Mouse (Mus musculus) spleen, adult 12 weeks (tissue): ENCODE measurements around the gene Trnt1.

ENCODE experiments used
- DNase-seq: peaks from one replicate; pipeline ENCODE4 v3.0.0; 2022; ENCODE audit warnings: low spot score

Trnt1 gene

DNA sequence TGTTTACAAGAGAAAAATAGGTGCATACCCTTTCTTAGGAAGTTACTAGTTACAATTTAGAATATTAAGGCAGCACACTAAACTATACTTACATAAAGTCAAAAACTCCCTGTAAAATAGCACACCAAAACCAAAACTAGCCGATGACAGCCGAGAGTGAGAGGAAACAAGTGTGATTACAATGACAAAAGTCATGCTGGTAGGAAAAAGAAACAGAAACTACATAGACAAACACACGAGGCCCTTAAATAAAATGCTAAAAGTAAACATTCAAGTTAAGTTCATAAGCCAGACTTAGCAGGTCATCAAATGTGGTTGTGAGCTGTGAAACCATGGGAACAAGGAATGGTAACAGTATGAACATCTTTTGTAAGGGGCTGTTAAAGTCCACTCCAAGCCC is 18.2 kb downstream of the Trnt1 start:
- DNase-seq = no peak

DNA sequence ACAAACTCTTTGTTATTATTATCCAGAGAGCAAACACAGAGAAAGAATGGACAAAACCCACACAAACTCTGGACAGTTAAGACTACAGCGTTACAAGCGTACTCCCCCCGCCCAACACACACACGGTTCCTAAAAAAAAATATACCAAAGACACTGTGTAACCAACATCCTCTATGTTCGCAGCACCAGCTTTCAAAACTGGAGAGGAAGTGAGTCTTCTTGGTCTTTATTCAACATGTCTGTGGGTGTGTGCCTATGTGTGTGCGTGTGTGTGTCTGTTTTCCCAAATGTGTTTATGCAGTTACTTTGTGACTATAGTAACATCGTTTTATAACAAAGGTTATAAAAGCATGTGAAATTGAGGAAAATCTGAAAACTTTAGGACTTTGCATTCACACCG is 22.5 kb downstream of the Trnt1 start:
- no peak for DNase-seq

DNA sequence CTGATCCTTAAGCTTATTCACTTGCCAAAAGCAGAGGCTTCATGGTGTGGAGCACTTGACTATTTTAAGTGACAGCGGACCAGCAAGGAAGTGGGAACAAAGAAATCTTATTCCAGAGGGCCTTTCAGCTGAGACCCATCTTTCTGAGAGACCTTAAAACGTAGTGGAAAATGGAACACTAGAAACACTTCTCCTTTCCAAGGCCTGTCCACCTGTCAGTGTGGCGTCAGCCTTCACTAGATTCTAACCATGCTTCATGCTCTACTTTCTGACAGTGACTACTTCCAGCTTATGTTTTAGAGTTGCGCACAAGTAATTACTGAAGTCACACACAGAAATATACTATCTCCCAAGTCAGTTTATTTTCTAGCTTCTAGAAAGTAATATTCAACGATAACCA is 23.6 kb downstream of the Trnt1 start:
- no peak for DNase-seq

DNA sequence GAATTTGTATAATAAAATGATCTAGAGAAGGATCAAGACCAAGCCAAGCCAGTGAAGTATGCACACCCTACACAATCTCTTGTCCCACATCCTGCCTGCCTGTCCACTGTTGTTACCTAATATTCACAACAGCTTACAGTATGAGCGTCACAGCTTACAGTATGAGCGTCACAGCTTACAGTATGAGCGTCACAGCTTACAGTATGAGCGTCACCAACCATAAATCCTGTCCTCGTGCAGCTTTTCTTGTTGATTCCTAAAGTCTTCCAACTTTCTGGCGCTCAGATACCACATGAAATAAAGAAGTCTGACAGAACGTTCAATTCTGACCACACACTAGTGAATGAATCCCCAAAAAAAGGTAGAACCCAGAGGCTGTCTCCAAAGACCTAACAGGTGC is 24.2 kb downstream of the Trnt1 start:
- no peak for DNase-seq

DNA sequence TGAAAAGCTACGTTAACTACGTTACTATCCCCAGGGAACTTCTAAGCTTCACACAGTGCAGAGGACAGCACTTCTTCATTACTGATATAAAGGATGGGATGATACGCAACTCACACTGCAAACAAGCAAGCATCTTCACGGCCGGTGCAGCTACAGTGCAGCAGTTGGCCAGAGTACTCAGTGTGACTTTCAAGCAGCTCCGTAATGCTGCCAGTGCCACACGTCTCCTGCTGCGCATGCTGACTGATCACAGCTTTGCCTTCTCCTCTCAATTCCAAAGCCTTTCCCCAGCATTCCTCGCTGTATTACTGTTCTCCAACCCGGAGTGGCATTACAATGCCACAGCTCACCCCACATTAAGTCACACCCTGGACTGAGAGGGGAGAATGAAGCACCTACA is 24.7 kb downstream of the Trnt1 start:
- DNase-seq = no peak

DNA sequence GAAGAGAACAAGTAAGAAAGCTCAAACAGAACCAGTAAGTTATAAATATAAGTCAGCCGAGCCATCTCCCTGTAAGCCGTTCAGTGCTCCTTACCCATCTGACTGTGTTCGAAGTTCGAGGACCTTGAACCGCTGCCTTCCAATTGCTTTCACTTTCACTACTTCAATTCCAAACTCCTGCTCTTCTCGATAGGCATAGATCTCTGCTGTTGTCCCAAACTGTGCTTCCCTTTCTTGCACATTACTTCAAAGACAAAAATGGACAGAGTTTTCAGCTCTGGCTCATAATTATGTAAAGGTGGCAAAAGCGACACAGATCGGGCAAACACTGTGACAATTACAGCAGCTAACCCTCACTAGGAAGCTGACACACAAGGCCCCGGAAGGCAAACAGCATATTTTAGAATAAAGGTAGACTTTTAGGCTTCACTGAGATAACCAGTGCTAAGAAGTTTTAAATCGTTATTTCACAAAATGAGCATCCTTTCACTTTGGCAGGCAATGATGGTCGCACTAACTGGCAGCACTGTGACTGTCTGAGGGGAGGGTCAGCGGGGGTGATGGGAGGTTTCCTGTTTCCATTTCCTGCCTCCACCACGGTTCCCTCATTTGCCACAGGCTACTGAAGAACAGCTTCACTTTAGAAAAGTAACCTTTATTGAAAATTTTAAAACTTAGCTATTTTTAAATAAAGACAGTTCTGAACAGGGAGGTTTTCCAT is 25.3 kb downstream of the Trnt1 start:
- no peak for DNase-seq

DNA sequence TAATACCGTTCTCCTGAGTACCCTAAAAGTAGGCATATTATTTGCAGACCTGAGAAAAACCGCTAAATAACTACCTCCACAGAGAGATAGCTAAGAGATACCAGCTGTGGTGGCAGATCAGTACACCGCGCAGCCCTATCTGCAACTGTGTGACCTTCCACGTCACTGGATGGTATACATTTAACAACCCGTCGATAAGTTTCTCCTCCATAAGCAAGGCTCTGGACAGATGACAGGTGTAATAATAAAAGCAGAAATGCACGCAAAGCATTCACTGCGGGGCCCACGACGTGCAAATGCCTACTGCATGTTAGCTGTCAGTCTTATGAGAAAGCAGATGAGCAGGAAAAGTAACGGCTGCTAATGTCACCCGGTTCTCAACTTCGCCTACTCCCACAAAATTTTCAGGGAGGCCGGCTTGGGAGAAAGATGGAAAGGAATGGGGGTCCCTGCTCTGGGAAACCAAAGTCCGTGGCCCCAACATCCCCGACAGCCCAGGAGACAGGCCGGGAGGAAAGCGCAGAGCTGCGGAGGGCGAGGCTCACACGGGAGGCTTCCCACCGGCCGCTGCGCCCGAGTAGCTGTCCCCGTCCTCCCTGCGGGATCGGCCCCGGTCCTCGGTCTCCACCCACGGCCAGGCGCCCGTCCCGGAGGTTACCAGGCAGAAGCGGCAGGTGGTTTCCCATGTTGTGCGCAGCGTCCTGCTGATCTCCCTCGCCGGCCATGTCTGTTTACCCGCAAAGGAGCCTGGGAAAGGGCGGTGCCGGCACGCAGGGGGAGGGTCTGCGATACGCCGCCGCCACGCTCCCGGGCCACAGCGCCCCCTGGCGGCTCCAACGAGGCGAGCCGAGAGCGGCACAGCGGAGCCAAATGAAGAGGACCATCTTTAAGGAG is 30.7 kb downstream of the Trnt1 start, which contains the start of gene Crbn:
Gene Crbn (minus strand): TSS at position 745 of the 894 bp plus-strand sequence.
- peak; percentile 88 for DNase-seq

DNA sequence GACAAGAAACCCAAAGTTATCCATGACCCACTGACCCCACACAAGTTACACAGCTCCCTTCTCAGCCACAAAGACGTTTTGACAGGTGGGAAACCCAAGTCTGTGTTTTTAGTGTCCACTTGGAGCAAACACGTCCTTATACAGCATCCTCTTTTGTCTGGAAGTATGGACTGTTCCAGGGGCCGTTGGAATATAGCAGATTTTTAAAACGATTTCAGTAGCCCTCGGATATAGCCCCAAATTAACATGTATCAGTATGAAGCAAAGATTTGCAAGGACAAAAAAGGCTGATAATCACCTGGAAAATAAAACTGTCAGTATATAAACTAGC is 31.3 kb downstream of the Trnt1 start:
- DNase-seq = no peak

DNA sequence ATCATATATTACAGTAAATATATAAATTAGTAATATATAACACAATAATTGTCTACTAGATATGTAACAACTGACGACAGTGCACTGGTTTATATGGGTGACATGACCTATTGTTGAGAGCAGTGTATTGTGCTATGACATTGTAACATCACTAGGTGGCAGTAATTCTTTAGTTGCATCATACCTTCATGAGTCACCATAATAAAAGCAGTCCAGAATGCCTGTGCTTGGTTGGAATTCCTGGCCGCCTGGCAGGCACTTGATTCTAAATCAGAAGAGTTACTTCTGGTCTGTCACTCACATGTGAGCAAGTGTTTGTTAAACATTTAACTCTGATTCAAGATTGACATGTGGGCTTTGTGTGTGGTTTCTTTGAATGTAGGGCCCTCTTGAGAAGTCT is 36.0 kb downstream of the Trnt1 start:
- DNase-seq = no peak

DNA sequence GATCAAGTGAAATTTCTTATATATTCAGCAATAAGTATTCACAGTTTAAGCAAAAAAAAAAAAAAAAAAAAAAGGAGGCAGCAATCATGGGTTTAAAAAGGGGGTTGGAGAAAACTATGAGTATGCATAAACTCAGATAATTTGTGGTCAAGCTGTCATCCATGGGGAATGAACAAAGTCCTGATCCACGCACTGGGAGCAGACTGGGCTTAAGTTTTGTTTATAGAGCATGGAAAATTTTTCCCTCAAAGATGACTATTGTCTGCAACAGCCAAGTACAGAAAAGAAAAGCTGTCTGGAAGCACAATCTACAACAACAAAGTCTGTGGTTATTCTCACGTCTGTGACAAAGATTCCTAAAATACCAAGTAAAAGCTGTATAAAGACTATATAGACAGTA is 40.2 kb downstream of the Trnt1 start:
- DNase-seq = no peak

DNA sequence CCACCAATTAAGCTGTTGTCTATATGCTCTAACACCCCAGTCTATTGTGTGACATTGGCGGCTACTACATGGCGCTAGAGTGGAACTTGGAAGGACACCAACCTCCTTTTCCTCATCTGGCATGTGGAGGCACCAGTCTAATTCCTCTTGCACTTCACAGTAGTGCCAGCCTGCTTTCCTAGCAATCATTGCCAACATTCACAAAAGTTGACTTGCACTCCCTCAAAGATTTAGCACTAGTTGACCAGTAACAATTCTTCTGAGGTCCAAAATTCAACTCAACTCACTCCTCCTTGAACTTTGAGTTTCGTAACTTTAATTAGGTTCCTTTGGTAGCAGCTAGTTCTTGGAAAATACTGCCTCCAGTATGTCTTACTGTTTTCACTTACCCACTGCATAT is 41.8 kb downstream of the Trnt1 start:
- no peak for DNase-seq

DNA sequence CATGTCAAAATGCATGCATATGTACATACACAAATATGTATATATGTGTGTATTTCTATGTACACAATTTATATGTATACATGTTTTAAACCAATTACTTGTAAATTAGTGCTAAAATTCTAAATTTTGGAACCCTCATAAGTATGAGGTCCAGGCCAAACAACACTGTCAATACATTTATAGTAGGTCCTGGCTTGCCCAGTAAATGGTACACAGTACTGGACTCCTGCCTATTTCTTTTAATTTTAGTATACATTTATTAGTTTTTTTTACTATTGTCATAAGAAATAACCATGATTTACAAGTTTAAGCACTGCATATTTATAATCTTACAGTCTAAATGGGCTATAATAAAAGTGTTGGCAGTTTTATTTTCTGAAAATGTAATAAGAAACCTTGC is 50.3 kb downstream of the Trnt1 start:
- no peak for DNase-seq

DNA sequence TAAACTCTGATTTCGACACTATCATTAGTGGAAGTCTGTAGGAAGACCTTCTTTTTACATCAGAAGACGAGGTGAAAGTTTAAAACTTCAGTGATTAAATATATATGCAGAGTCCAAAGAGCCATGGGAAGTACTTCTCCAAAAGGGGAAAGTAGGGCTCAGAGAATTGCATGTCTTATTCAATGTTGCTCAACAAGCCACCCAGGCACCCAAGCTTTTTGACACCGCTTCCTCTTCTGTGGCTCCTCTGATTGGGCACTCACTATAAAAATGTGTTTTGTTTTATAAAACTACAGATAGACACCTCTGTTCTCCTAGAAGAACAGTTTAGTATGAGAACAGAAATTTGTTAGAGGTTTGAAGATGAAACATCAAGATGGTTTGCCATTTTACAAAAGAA is 51.0 kb downstream of the Trnt1 start:
- no peak for DNase-seq

DNA sequence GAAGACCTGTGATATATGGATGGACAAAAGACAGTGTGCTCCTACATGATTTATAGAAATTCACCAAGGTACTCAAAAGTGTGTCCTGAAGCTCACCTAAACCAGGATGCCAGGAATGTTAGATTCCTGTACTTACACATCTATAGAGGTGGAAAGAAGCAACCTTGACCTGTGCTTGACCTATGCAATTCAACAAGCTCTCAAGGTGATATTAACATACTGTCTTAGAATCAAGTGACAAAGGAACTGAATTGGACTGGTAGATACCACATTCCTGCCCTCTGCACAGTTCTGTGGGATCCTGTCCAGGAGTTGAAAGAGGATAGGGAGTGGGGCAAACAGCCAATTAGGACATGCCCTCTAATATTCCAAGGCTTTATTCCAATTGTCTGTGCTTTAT is 51.6 kb downstream of the Trnt1 start:
- no peak for DNase-seq

DNA sequence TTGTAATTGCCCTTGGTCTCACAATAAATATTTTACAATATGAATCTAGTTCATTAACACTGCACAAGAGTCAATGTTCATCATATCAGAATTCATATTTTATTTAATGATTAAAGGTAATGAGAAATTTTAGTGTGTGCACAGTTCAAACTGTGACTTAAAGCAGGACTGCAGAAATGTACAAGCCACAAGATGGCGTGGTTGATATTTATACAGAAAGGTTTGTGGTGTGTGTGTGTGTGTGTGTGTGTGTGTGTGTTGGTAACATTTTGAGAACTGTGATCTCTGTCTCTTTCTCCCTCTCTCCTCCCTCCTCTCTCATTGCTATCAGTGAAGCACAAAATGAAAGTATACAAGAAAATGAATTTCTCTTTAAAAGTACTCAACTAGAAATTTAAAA is 53.4 kb downstream of the Trnt1 start:
- DNase-seq = no peak
